Mouse (Mus musculus) olfactory bulb, adult 2 months (tissue): ENCODE measurements around the gene Cep57. TPM values are rescaled to one million over a fixed set of nuclear protein-coding genes. Genes with fewer than 3 reads are reported as not detected.
"Not testable (repeated sequence)": the region's sequence is repeated elsewhere in the genome, so short reads cannot be mapped to it uniquely, and the experiment has no call there.

Experiments used
- H3K27ac ChIP-seq: fragments of 200-500 bp; 2 replicates; pipeline ENCODE4 v1.5.1; 2012; ENCODE audit warnings: low read depth, low read length; ENCODE audit not compliant: insufficient read depth
- H3K4me1 ChIP-seq: fragments of 200-500 bp; 2 replicates; pipeline ENCODE4 v1.6.1; 2012; ENCODE audit warnings: low read length; ENCODE audit not compliant: control insufficient read depth, insufficient read depth
- H3K4me3 ChIP-seq: fragments of 200-500 bp; 2 replicates; pipeline ENCODE4 v1.5.1; 2012; ENCODE audit warnings: mild to moderate bottlenecking, low read depth, low read length, moderate library complexity; ENCODE audit not compliant: insufficient read depth
- CTCF ChIP-seq: fragments of 200-500 bp; IDR thresholded peaks from 2 replicates; pipeline ENCODE4 v1.5.1; 2012; ENCODE audit warnings: low read depth, mild to moderate bottlenecking, low read length, moderate library complexity; ENCODE audit not compliant: insufficient read depth
- POLR2A ChIP-seq: fragments of 200-500 bp; IDR thresholded peaks from 2 replicates; pipeline ENCODE4 v1.6.1; 2012; ENCODE audit warnings: mild to moderate bottlenecking, low read depth, low read length, moderate library complexity; ENCODE audit not compliant: insufficient read depth
- WGBS: fragments of 180-500 bp; shearing (Covaris S2); methylation state at CpG from one replicate; pipeline ENCODE4 v1.1.7; 2018; 5-methylcytosine and 5-hydroxymethylcytosine counted together
- polyA plus RNA-seq: library from polyadenylated mRNA; stranded (reverse); fragments of >200 nt; gene quantifications from 2 replicates; pipeline ENCODE4 v1.2.4, GENCODE M21; 2012; ENCODE audit warnings: low replicate concordance; ENCODE audit not compliant: missing spikeins, insufficient read depth, insufficient read length

Gene Cep57
- polyA plus RNA-seq, 1 experiment, result not detected

DNA sequence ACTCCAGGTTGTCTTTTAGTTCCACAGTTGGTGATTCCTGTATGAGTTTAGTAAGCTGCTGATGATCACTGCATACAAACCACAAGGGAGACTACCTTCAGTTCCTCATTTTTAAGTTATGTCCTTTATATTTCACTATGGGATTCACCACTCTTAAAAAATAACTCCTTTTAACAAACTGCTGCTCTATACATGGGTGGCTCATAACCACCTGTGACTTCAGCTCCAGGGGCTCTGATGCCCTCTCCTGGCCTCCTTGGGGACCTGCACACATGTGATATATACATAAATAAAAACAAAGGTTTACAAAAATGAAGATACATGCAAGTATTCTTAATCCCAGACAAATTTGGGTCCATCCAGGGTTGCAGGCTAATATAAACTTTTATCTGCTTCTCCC lies 17.0 kb downstream of the Cep57 start:
- Histone ChIP-seq H3K27ac (no peak overlapping the region), H3K4me1 (no peaks in the 10 kb centered on the region), H3K4me3 (no peak overlapping the region)
- no peak for TF ChIP-seq CTCF
- TF ChIP-seq POLR2A, result no peak

DNA sequence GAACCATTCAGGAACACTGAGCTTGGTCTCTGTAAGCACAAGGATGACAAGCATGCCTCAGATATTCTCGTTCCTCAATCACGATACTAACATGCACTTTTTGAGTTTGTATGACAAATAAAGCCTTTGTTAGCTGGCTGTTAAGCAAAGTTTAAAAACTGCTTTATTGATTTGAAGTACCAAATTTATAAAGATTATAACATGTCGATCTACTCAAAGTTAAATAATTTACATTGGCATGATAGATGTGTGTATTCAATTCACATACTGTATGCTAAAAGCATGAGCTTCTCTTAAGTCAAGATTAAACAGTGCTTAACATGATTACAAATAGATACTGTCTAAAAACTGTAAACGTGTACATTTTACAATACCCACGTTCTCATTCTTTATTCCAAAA lies 19.2 kb downstream of the Cep57 start:
- 87% methylated on average over 5 of the region's 5 CpGs for WGBS
- Histone ChIP-seq H3K4me3 (no peak overlapping the region), H3K27ac (no peak overlapping the region)

DNA sequence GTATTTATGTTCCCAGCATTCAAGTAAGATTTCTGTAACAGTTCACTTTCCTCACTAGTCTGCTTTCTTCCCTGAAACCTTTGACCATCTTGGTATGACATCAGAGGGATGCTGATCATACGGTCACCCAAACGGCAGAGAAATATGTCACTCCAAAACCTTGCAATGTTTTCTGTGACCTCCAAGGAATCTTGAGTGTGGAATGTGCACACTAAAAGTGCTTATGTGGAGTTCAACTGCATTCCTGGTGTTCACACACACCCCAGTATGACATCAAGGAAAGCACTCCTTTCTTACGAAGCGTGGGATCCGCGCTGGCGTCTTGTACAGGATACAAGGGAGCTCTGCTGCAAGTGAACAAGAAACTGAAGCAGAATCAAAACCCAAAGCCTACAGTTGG lies 20.1 kb downstream of the Cep57 start:
- 95% methylated on average over 7 of the region's 7 CpGs for whole genome bisulfite sequencing
- no peaks in the 10 kb centered on the region for H3K4me1 ChIP-seq
- H3K27ac ChIP-seq, result no peak overlapping the region
- no peak overlapping the region for H3K4me3 ChIP-seq
- TF ChIP-seq POLR2A (no peak), CTCF (no peak)

More for the DNA sequence above, 19.2 kb downstream of the Cep57 start:
- TF ChIP-seq CTCF (no peak), POLR2A (no peak)
- H3K4me1 ChIP-seq, result no peaks in the 10 kb centered on the region

DNA sequence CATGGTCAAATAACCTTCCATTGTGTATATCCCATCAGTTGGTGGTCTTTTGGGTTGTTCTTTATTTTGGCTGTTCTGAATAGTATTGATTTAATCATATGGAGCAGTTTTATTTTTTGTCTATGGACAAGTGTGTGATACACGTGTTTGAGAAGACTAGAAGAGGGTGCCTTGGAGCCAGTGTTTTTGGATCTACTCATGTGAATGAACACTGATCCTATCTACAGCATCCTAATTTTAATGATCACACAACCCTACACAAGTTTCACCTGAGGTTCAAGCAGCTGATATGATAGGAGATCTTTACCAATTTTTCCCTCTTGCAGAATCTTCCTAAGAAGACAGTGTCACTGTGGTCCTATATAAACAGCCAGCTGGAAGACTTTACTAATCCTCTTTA lies 22.4 kb downstream of the Cep57 start:
- WGBS, result 59% methylated on average over 1 of the region's 1 CpGs
- TF ChIP-seq CTCF, result no peak
- no peak for TF ChIP-seq POLR2A
- Histone ChIP-seq H3K4me1 (no peaks in the 10 kb centered on the region), H3K4me3 (no peak overlapping the region), H3K27ac (no peak overlapping the region)

DNA sequence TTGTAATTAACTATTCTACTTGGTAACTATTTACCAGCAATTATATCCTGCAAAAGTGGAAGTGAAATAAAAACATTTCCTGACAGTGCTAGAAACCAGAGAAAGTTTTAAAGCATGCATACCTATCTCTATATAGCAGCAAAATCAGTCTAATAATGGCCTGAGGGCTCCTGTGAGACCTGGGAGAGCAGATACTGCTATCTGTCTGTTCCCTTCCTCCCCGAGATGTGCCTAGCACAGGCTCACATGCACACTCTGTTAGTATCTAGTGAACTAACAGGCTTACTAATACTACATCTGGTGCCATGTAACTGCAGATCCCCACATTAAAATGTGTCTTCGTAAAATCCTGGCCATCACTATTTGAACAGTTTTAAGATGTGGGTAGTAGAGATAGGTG lies 32.2 kb downstream of the Cep57 start:
- H3K4me1 ChIP-seq, result no peaks in the 10 kb centered on the region
- H3K27ac ChIP-seq, result no peak overlapping the region
- no peak for TF ChIP-seq CTCF
- no peak overlapping the region for H3K4me3 ChIP-seq
- 93% methylated on average over 2 of the region's 2 CpGs for WGBS

DNA sequence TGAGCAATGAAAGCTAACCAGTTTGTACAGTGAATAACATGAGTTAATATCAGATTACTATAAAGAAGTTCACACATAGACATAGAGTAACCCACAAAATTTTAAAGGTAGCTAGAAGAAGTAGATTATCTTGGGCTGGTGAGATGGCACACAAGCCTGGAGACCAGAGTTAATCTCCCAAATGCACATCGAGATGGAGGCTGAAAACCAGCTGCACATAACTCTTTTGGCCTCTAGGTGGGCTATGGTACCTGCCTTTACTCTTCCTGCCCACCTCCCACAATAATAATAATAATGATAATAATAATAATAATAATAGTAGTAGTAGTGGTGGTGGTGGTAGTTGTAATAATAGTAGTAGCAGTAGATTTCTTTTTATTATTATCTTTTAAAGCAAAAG lies 32.6 kb downstream of the Cep57 start:
- H3K4me1 ChIP-seq, result no peaks in the 10 kb centered on the region
- 71% methylated on average over 1 of the region's 1 CpGs for WGBS
- TF ChIP-seq CTCF (no peak), POLR2A (no peak)
- no peak overlapping the region for H3K27ac ChIP-seq
- H3K4me3 ChIP-seq, result no peak overlapping the region

DNA sequence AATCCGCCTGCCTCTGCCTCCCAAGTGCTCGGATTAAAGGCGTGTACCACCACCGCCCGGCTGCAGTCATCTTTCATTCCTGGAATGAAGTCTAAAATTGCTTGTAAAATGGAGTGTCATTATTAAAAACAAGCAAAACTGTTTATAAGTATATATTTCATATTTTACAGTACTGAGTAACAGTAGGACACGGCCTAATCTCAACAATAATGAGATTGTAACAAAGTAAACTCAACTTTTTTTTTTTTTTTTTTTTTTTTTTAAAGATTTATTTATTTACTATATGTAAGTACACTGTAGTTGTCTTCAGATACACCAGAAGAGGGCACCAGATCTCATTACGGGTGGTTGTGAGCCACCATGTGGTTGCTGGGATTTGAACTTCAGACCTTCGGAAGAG lies 36.0 kb downstream of the Cep57 start:
- 97% methylated on average over 8 of the region's 8 CpGs for WGBS

DNA sequence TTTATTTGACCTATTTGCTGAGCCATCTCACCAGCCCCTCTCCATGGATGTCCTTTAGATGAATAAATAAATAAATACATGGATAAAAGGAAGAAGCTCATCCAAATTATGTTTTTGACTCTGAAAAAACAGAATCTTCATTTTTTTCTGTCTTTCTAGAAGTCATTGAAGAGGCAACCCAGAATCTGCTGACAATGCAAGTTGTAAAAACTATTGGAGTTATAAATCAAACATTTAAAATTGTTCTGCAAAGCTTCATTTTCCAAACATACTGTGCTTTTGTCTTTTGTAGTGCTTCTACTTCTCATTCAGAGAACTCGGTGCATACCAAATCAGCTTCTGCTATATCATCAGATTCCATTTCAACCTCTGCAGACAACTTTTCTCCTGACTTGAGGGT lies 44.9 kb downstream of the Cep57 start:
- no peaks in the 10 kb centered on the region for H3K4me1 ChIP-seq
- TF ChIP-seq POLR2A, result no peak
- no peak for TF ChIP-seq CTCF
- H3K4me3 ChIP-seq, result no peak overlapping the region
- H3K27ac ChIP-seq, result no peak overlapping the region
- 97% methylated on average over 1 of the region's 1 CpGs for WGBS

More for the DNA sequence above, 36.0 kb downstream of the Cep57 start:
- not testable (repeated sequence) for H3K27ac ChIP-seq, H3K4me3 ChIP-seq, H3K4me1 ChIP-seq

DNA sequence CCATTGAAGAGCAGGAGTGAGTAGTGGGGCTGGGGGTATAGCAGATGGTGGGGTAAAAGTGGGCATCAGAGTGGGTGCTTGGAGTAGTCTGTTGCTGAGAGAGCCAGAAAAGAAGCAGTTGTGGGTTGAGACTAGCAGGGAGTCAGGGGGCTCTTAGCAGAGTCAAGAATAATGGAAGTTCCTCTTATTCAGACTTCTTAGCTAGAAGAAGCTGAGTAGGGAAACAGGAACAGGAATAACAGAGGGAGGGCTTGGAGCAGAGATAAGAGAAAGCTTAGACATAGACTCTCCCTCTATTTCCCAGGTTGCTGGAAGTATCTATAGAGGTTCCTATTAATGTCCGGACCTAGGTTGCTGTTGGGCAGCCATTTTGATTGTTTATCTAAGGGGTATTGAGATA lies 52.2 kb downstream of the Cep57 start:
- Histone ChIP-seq H3K27ac (no peak overlapping the region), H3K4me1 (no peaks in the 10 kb centered on the region; the same call in 1 of the 2 replicates), H3K4me3 (no peak overlapping the region)
- TF ChIP-seq CTCF, result no peak
- TF ChIP-seq POLR2A, result no peak
- 91% methylated on average over 1 of the region's 1 CpGs for WGBS

DNA sequence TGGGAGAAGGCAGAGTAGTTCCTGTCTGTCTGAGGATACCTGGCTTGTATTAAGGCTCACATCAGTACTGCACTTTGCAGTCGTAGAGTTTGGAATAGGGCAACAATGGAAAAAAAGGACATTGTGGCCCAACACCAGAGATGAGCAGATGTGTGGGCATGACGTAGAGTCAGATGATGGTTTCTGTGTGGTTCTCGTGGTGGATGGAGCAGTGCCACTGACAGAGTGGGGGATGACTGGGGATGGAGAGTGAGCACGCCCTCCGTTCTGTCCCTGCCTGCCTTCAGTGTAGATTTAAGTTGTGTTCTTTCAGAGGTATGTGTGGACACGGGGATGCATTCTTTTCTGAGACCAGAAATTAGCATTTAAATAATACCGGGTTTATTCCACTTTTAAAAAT lies 60.3 kb downstream of the Cep57 start:
- Histone ChIP-seq H3K27ac (no peak overlapping the region), H3K4me1 (no peaks in the 10 kb centered on the region), H3K4me3 (no peak overlapping the region)
- WGBS, result 71% methylated on average over 7 of the region's 7 CpGs
- TF ChIP-seq POLR2A (no peak), CTCF (no peak)

DNA sequence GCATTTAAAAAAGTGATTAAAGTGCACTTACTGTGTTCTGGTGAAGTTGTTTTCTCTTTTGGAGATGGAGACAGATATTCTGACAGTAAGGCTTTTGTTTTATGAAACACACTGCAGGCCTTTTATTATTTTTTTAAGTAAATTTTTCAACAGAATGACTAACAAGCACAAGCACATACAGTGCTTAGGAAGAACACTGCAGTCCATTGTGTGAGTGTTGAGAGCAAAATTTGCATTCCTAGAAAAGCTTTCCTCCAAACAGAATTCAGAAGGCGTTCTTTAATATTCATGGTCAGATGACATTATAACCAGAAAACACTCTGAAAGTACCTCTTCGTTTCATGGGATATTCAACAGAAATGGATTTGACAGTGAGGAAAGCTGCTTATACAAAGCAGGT lies 61.3 kb downstream of the Cep57 start:
- no peak overlapping the region for H3K27ac ChIP-seq
- WGBS, result 30% methylated on average over 2 of the region's 2 CpGs
- no peak overlapping the region for H3K4me3 ChIP-seq
- H3K4me1 ChIP-seq, result no peaks in the 10 kb centered on the region
- TF ChIP-seq CTCF (no peak), POLR2A (no peak)
